Mouse (Mus musculus): ENCODE results near the gene St5. TPM values are rescaled to one million over a fixed set of nuclear protein-coding genes. Genes with fewer than 3 reads are reported as not detected.

Gene St5
- polyA plus RNA-seq, 1 experiment from 2014 or later: 38.7 TPM

DNA sequence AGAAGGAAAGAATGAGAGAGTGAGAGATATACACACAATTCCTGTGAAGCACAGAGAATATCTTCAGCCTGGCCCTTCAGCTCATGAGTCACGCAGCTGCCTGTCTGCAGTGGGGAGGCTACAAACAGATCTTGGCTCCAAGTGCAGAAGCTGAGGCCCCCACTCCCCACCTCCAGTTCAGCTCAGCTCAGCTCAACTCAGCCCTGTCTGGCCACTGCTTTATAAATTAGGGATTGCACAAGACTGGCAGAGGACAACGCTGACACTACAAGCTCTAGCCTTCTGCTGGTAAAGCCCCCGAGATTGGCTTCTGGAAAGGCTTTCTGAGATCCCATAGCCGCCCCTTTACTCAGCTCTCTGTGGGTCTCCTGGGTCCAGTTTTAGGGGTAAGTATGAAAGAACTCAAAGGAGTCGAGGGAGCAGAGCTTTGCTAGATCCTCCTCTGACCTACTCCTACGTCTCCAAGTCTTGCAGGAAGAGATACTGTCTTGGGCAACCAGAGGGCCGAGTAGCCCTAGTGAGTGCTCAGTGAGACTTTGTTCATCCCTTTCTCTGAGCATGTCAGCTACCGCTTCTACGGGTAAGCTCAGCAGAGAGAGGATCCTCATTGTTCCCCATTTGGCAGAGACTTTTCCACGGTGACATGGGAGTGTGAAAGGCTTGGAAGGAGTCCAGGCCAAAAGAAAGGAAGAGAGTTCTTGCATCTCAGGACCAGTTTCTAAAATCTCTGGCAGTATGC is 158.0 kb downstream of the St5 start:
- H3K9me3 ChIP-seq (ENCODE audit: control insufficient read depth, low read length): no peaks in the 10 kb centered on the region
- no peak overlapping the region for H3K4me3 ChIP-seq (ENCODE audit: low read depth, low read length)
- DNase-seq (ENCODE audit: low spot score) (no peak), ATAC-seq (replicated peaks; ENCODE audit: low FRiP score) (no peak)
- no peak overlapping the region for H3K27ac ChIP-seq (ENCODE audit: low read depth, low read length)
- 72% methylated on average over 10 of the region's 10 CpGs for WGBS
- H3K9ac ChIP-seq (ENCODE audit: low read depth, low read length): no peak overlapping the region
- no peak overlapping the region for H3K4me2 ChIP-seq
- no peaks in the 10 kb centered on the region for H3K27me3 ChIP-seq (replicated peaks; ENCODE audit: control insufficient read depth, insufficient read depth, low read length)
- H3K36me3 ChIP-seq (ENCODE audit: control insufficient read depth, insufficient read depth, low read length): no peaks in the 10 kb centered on the region
- H3K4me1 ChIP-seq (replicated peaks; ENCODE audit: control insufficient read depth, insufficient read depth, low read length): no peaks in the 10 kb centered on the region

DNA sequence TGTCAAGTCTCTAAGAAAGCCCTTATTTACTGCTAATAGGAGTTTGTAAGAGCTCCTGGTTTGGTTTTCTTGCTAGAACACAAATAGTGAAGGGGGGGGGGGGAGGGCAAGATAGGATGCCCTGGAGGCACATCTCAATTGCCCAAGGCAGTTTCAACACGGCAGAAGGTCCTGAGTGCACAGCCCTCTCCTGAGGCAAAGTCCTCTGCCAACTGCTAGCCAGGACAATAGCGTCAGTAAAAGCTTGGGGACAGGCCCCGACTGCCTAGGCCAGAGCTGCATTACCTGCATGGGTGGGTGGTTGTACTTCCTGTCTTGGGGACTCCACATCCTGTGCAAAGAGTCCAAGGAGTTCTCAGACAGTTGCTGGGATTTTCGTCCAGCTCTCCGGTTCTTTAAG is 158.6 kb downstream of the St5 start:
- no peak overlapping the region for H3K9ac ChIP-seq (ENCODE audit: low read depth, low read length)
- DNase-seq (ENCODE audit: low spot score) (no peak), ATAC-seq (replicated peaks; ENCODE audit: low FRiP score) (no peak)
- no peaks in the 10 kb centered on the region for H3K4me1 ChIP-seq (replicated peaks; ENCODE audit: control insufficient read depth, insufficient read depth, low read length)
- no peaks in the 10 kb centered on the region for H3K27me3 ChIP-seq (replicated peaks; ENCODE audit: control insufficient read depth, insufficient read depth, low read length)
- no peaks in the 10 kb centered on the region for H3K9me3 ChIP-seq (ENCODE audit: control insufficient read depth, low read length)
- WGBS: 85% methylated on average over 5 of the region's 5 CpGs
- no peak overlapping the region for H3K4me2 ChIP-seq
- no peak overlapping the region for H3K4me3 ChIP-seq (ENCODE audit: low read depth, low read length)
- H3K36me3 ChIP-seq (ENCODE audit: control insufficient read depth, insufficient read depth, low read length): 0 out of 2 replicates have a peak, but pooled peaks cover under 1% of the 10 kb centered on the region
- no peak overlapping the region for H3K27ac ChIP-seq (ENCODE audit: low read depth, low read length)

DNA sequence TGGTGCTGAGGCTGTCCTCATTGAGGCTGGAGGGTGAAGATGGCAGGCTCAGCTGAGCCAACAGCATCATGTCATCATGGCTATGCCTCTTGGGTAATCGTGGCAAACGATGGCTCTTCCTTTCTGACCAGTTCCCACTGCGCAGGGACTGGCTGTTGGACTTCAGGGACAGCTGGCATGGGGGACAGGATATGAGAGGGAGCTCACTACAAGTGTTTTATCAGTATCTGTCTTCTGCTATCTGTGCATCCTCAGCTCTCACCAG is 161.1 kb downstream of the St5 start:
- no peaks in the 10 kb centered on the region for H3K27me3 ChIP-seq (replicated peaks; ENCODE audit: control insufficient read depth, insufficient read depth, low read length)
- H3K4me1 ChIP-seq (replicated peaks; ENCODE audit: control insufficient read depth, insufficient read depth, low read length): no peaks in the 10 kb centered on the region
- no peak overlapping the region for H3K4me2 ChIP-seq
- DNase-seq (ENCODE audit: low spot score) (no peak), ATAC-seq (replicated peaks; ENCODE audit: low FRiP score) (no peak)
- no peak overlapping the region for H3K9ac ChIP-seq (ENCODE audit: low read depth, low read length)
- no peaks in the 10 kb centered on the region for H3K9me3 ChIP-seq (ENCODE audit: control insufficient read depth, low read length)
- H3K27ac ChIP-seq (ENCODE audit: low read depth, low read length): no peak overlapping the region
- H3K36me3 ChIP-seq (ENCODE audit: control insufficient read depth, insufficient read depth, low read length): 0 out of 2 replicates have a peak, but pooled peaks cover 2% of the 10 kb centered on the region
- H3K4me3 ChIP-seq (ENCODE audit: low read depth, low read length): no peak overlapping the region
- 59% methylated on average over 3 of the region's 3 CpGs for WGBS

DNA sequence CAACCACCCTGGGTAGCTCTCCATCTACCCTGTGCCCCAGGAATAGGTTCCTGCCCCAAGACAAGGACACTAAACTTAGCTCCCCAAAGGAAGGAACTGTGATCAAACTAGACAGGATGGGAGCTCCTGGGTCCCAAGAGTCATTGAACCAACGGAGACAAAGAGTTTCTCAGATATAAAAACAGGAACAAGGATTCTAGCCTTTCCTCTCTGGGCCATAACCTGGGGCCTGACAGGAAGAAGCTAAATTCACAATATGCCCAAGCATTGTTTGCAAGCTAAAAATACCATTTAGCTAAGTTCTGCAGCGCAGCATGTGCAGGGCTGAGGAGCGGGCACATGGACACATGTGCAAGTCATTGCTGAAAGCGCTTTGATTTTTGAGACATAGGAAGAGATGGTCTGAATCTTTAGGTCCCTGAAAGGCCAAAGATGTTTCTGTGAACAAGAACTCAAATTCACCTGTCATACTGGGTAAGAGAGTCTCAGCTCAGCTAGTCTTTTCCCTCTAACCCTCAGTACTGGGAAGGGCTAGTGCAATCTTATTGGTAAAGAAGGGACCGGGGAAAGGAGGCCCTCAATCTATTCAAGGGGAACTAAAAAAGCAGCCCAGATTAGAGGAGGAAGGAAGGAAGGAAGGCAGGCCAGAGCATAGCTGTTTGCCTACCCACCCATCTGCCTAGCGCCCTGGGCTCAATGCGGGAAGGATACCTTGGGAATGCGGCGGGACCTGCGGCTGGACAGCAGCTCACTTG is 161.6 kb downstream of the St5 start:
- H3K36me3 ChIP-seq (ENCODE audit: control insufficient read depth, insufficient read depth, low read length): 0 out of 2 replicates have a peak, but pooled peaks cover 4% of the 10 kb centered on the region
- no peak overlapping the region for H3K4me2 ChIP-seq
- ATAC-seq (replicated peaks; ENCODE audit: low FRiP score) (no peak), DNase-seq (ENCODE audit: low spot score) (no peak)
- no peaks in the 10 kb centered on the region for H3K27me3 ChIP-seq (replicated peaks; ENCODE audit: control insufficient read depth, insufficient read depth, low read length)
- H3K4me3 ChIP-seq (ENCODE audit: low read depth, low read length): no peak overlapping the region
- no peak overlapping the region for H3K9ac ChIP-seq (ENCODE audit: low read depth, low read length)
- H3K27ac ChIP-seq (ENCODE audit: low read depth, low read length): no peak overlapping the region
- no peaks in the 10 kb centered on the region for H3K9me3 ChIP-seq (ENCODE audit: control insufficient read depth, low read length)
- WGBS: 70% methylated on average over 10 of the region's 10 CpGs
- H3K4me1 ChIP-seq (replicated peaks; ENCODE audit: control insufficient read depth, insufficient read depth, low read length): no peaks in the 10 kb centered on the region

DNA sequence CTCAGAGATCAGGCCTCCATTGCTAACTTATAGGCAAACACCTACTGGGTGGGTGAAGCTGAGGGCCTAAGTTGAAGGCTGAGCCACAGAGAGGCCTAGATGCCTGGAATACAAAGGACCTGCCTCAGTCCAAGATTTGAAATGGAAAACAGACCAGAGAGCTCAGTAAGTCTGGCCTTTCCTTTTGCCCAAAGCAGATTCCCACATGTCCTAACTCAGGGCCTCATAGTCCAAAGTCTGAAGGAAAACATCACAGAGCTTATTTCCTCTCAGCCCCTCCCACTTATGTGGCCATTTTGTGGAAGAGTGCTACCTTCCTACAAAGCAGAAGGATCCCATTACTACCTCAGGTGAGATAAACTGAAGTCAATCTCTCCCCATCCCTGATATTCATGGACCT is 162.5 kb downstream of the St5 start:
- Histone ChIP-seq H3K4me1 (replicated peaks; ENCODE audit: control insufficient read depth, insufficient read depth, low read length) (no peaks in the 10 kb centered on the region), H3K9ac (ENCODE audit: low read depth, low read length) (no peak overlapping the region), H3K36me3 (ENCODE audit: control insufficient read depth, insufficient read depth, low read length) (0 out of 2 replicates have a peak, but pooled peaks cover 4% of the 10 kb centered on the region), H3K27me3 (replicated peaks; ENCODE audit: control insufficient read depth, insufficient read depth, low read length) (no peaks in the 10 kb centered on the region), H3K4me3 (ENCODE audit: low read depth, low read length) (no peak overlapping the region), H3K9me3 (ENCODE audit: control insufficient read depth, low read length) (no peaks in the 10 kb centered on the region), H3K27ac (ENCODE audit: low read depth, low read length) (no peak overlapping the region; the same call in 1 of the 2 replicates), H3K4me2 (no peak overlapping the region)
- no peak for DNase-seq (ENCODE audit: low spot score)
- no peak for ATAC-seq (replicated peaks; ENCODE audit: low FRiP score)

DNA sequence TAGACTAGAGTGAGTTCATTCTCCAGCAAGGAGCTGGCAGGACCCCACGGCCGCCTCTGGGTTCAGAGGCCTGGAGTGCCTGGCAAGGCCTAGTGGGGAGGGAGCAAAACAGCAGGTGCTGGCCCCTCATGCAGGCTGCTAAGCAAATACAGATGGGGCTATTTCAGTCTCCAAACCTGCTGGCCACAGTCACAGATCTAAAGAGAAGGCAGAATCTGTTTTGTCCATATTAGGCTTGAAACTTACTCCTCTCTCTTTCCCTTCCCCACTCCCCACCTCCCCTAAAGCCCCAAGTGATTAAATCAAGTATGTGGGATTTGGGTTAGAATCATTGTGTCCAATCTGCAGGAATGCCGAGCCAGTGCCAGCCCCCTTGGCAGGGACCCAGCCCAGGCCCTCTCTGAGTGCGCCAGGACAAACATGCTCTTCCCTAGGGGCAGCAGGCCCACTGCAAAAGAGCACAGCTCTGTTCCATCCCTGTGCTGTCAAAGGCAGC is 166.9 kb downstream of the St5 start:
- Histone ChIP-seq H3K9ac (ENCODE audit: low read depth, low read length) (no peak overlapping the region), H3K4me2 (no peak overlapping the region), H3K27ac (ENCODE audit: low read depth, low read length) (no peak overlapping the region), H3K4me3 (ENCODE audit: low read depth, low read length) (no peak overlapping the region), H3K4me1 (replicated peaks; ENCODE audit: control insufficient read depth, insufficient read depth, low read length) (0 out of 2 replicates have a peak, but pooled peaks cover 5% of the 10 kb centered on the region), H3K36me3 (ENCODE audit: control insufficient read depth, insufficient read depth, low read length) (peaks cover 9% of the 10 kb centered on the region), H3K9me3 (ENCODE audit: control insufficient read depth, low read length) (no peaks in the 10 kb centered on the region), H3K27me3 (replicated peaks; ENCODE audit: control insufficient read depth, insufficient read depth, low read length) (no peaks in the 10 kb centered on the region)
- ATAC-seq (replicated peaks; ENCODE audit: low FRiP score) (no peak), DNase-seq (ENCODE audit: low spot score) (no peak)
- WGBS: 80% methylated on average over 4 of the region's 4 CpGs

DNA sequence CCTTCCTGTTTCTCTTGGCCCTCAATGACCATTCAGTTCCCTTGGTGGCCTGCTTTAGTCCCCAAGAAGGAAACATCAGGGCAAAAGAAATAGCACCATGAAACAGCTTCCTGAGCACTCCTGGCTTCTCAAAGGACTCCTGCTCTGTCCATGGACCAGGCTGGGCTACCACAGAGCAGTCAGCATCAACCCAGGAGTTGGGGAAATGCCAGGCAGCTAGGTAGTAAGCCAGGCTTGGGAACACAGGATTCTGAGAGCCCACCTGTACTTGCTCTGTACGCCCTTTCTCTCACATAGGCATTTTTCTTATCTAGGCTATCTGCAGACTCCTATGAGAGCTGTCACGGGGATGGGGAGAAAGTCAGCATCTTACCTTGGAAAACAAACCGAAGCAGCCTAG is 168.5 kb downstream of the St5 start:
- Histone ChIP-seq H3K4me2 (no peak overlapping the region), H3K27ac (ENCODE audit: low read depth, low read length) (no peak overlapping the region), H3K4me3 (ENCODE audit: low read depth, low read length) (no peak overlapping the region), H3K4me1 (replicated peaks; ENCODE audit: control insufficient read depth, insufficient read depth, low read length) (0 out of 2 replicates have a peak, but pooled peaks cover 5% of the 10 kb centered on the region), H3K9ac (ENCODE audit: low read depth, low read length) (no peak overlapping the region), H3K27me3 (replicated peaks; ENCODE audit: control insufficient read depth, insufficient read depth, low read length) (no peaks in the 10 kb centered on the region), H3K9me3 (ENCODE audit: control insufficient read depth, low read length) (no peaks in the 10 kb centered on the region), H3K36me3 (ENCODE audit: control insufficient read depth, insufficient read depth, low read length) (peaks cover 12% of the 10 kb centered on the region)
- DNase-seq (ENCODE audit: low spot score) (no peak), ATAC-seq (replicated peaks; ENCODE audit: low FRiP score) (no peak)
- WGBS: 85% methylated on average over 3 of the region's 3 CpGs

DNA sequence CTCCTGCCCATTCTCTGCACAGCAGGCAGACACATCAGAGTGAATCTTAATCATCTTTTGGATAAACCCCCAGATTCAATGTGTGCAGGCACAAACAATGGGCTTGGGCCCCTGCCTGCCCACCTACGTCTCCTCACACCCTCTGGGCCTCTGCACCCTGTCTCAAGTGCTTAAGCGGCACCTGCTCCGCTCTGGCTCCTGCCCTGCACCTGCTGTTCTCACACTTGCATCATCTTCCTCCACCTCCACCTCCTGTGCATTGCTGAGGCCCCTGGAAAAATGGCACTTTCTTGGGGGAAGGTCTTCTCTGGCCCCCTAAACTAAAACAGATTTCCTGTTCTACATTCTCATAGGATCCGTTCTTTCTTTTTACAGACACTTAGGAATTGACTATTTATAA is 169.5 kb downstream of the St5 start:
- H3K9me3 ChIP-seq (ENCODE audit: control insufficient read depth, low read length): no peaks in the 10 kb centered on the region
- H3K27ac ChIP-seq (ENCODE audit: low read depth, low read length): no peak overlapping the region
- 0 out of 2 replicates have a peak, but pooled peaks cover 5% of the 10 kb centered on the region for H3K4me1 ChIP-seq (replicated peaks; ENCODE audit: control insufficient read depth, insufficient read depth, low read length)
- H3K4me3 ChIP-seq (ENCODE audit: low read depth, low read length): no peak overlapping the region
- H3K4me2 ChIP-seq: no peak overlapping the region
- no peak overlapping the region for H3K9ac ChIP-seq (ENCODE audit: low read depth, low read length)
- no peaks in the 10 kb centered on the region for H3K27me3 ChIP-seq (replicated peaks; ENCODE audit: control insufficient read depth, insufficient read depth, low read length)
- peaks cover 10% of the 10 kb centered on the region for H3K36me3 ChIP-seq (ENCODE audit: control insufficient read depth, insufficient read depth, low read length)
- DNase-seq (ENCODE audit: low spot score): no peak
- ATAC-seq (replicated peaks; ENCODE audit: low FRiP score): no peak
- 91% methylated on average over 4 of the region's 4 CpGs for WGBS

DNA sequence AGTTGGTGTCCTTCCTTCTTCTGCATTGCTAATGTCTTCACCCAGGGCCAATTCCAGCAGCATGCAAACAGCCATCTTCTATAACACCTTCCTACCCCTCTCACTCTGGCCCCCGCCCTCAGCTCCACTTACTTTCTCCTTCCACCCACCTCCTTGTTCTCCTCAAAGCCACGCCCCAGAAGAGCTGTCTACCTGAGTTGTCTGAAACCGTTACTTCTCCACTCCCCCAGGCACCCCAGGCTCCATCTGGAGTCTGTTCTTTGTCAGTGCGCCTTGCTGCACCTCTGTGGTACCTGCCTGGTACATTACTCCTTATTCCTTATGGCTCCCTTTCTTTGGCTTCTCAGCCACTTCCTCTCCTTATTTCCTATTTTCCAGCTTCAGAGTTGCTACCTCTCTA is 170.3 kb downstream of the St5 start:
- Histone ChIP-seq H3K4me2 (no peak overlapping the region), H3K4me3 (ENCODE audit: low read depth, low read length) (no peak overlapping the region), H3K27ac (ENCODE audit: low read depth, low read length) (no peak overlapping the region), H3K4me1 (replicated peaks; ENCODE audit: control insufficient read depth, insufficient read depth, low read length) (0 out of 2 replicates have a peak, but pooled peaks cover 5% of the 10 kb centered on the region), H3K9ac (ENCODE audit: low read depth, low read length) (no peak overlapping the region), H3K9me3 (ENCODE audit: control insufficient read depth, low read length) (no peaks in the 10 kb centered on the region), H3K27me3 (replicated peaks; ENCODE audit: control insufficient read depth, insufficient read depth, low read length) (no peaks in the 10 kb centered on the region), H3K36me3 (ENCODE audit: control insufficient read depth, insufficient read depth, low read length) (peaks cover 10% of the 10 kb centered on the region)
- no peak for ATAC-seq (replicated peaks; ENCODE audit: low FRiP score)
- whole genome bisulfite sequencing: 80% methylated on average over 4 of the region's 4 CpGs
- no peak for DNase-seq (ENCODE audit: low spot score)

Measured in liver, embryonic 11.5 days (tissue).